Mouse (Mus musculus): ENCODE results near the gene Nek10. TPM values are rescaled to one million over a fixed set of nuclear protein-coding genes. Genes with fewer than 3 reads are reported as not detected.

Nek10 gene
- polyA plus RNA-seq, 1 experiment from 2014 or later = 0.03 TPM

DNA sequence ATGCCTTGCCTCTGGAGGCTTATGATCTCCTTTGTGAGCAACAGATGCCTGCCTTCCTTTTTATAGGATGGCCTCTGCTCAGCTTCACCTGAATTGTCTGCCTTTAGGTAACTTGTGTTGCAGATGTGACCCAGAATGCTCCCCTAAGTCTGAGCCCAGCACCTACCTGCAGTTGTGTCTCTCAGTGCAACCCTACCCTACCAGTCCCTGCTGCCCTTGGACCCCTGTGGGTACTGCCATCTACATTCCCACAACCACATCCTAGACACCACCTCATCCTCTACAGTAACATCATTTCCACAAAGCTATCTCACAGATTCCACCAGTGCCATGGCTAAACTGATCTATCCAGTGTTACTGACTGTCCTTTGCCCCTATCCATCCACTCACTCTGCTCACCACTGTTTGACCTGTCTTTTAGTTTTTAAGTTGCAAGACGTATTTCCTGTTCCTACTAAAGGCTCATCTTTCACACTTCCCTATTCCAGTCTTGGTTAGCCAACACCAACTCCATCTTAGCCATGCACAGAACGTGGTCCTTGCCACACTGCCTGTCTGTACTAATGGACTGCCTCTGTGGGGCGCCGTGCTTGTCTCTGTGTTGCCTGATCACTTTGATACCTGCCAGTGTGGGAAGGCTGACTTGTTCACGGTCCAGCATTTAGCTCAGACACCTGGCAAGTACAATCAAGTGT is 1.4 kb downstream of the Nek10 start:
- no peak for DNase-seq (ENCODE audit: low spot score)
- no peak overlapping the region for H3K4me2 ChIP-seq (ENCODE audit: low read depth, low read length, severe bottlenecking)
- H3K9ac ChIP-seq (ENCODE audit: low read length) = no peak overlapping the region
- no peaks in the 10 kb centered on the region for H3K9me3 ChIP-seq (ENCODE audit: control insufficient read depth, low read length)
- ATAC-seq (replicated peaks; ENCODE audit: low FRiP score) = peak; percentile 7; the same call in 1 of the 2 replicates
- no peaks in the 10 kb centered on the region for H3K4me1 ChIP-seq (replicated peaks; ENCODE audit: control insufficient read depth, insufficient read depth, low read length)
- no peak overlapping the region for H3K27ac ChIP-seq (ENCODE audit: low read depth, low read length)
- WGBS = 70% methylated on average over 5 of the region's 5 CpGs
- H3K36me3 ChIP-seq (ENCODE audit: control insufficient read depth, insufficient read depth, low read length) = peaks cover 3% of the 10 kb centered on the region; the same call in 1 of the 2 replicates
- H3K4me3 ChIP-seq (ENCODE audit: low read depth, low read length) = no peak overlapping the region
- H3K27me3 ChIP-seq (ENCODE audit: control insufficient read depth, insufficient read depth, low read length) = no peaks in the 10 kb centered on the region

DNA sequence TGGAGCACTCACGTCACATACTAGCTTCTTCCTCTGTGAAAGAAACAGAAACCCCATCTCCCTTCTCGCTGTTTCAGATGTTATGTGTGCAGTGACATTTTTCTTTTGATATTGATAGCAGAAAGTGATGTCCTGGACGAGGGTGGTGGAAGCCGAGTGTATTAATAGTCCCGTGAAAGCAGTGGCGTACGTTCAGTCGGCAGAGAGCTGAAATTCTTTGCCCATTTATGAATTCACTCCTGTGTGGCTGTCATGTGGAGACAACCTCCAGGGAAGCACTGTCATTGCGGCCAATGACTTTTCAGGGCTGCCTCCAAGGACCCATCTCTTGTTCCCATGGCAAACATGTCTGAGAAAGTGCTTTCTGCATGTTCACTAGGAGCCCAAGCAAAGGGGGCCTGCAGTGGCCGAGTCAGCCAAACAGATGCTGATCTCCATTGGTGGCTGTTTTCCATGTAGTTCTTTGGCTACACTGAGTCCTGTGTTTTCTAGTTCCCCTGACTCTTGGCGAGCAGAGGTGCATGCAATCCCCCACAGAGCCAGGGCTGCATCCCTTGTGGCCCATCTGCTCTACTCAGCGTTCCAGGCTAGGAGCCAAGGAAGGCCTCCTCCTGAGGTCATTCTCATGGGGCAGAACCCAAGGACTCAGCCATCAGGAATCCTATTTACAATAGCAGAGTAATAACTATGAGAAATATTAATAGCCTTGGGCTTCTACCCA is 29.5 kb downstream of the Nek10 start:
- Histone ChIP-seq H3K4me2 (ENCODE audit: low read depth, low read length, severe bottlenecking) (no peak overlapping the region), H3K4me3 (ENCODE audit: low read depth, low read length) (no peak overlapping the region), H3K36me3 (ENCODE audit: control insufficient read depth, insufficient read depth, low read length) (no peaks in the 10 kb centered on the region), H3K27me3 (ENCODE audit: control insufficient read depth, insufficient read depth, low read length) (no peaks in the 10 kb centered on the region), H3K9me3 (ENCODE audit: control insufficient read depth, low read length) (no peaks in the 10 kb centered on the region), H3K9ac (ENCODE audit: low read length) (no peak overlapping the region), H3K4me1 (replicated peaks; ENCODE audit: control insufficient read depth, insufficient read depth, low read length) (no peaks in the 10 kb centered on the region), H3K27ac (ENCODE audit: low read depth, low read length) (no peak overlapping the region)
- DNase-seq (ENCODE audit: low spot score) = no peak
- WGBS = 84% methylated on average over 12 of the region's 12 CpGs
- no peak for ATAC-seq (replicated peaks; ENCODE audit: low FRiP score)

DNA sequence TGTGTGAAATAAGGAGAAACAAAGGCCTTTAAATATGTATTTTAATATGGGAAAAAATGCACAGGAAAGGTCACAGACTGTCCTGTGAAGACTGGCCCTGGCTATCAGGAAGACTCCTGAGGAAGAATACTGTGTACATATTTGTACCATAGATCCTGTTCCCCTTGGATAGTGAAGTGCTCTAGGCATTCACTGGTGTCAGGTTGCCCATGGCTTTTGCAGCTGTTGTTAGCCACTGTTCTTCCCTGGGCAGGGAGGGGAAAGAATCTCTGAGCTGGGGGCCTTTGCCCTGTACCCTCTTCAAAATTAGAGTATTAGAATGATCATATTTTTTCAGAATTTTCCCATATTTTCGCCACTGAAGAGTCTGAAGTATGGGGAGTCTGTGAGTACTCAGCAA is 30.3 kb downstream of the Nek10 start:
- DNase-seq (ENCODE audit: low spot score) (no peak), ATAC-seq (replicated peaks; ENCODE audit: low FRiP score) (no peak)
- H3K9ac ChIP-seq (ENCODE audit: low read length) = no peak overlapping the region
- no peak overlapping the region for H3K4me3 ChIP-seq (ENCODE audit: low read depth, low read length)
- H3K36me3 ChIP-seq (ENCODE audit: control insufficient read depth, insufficient read depth, low read length) = no peaks in the 10 kb centered on the region
- H3K27me3 ChIP-seq (ENCODE audit: control insufficient read depth, insufficient read depth, low read length) = no peaks in the 10 kb centered on the region
- H3K27ac ChIP-seq (ENCODE audit: low read depth, low read length) = no peak overlapping the region
- no peaks in the 10 kb centered on the region for H3K9me3 ChIP-seq (ENCODE audit: control insufficient read depth, low read length)
- H3K4me1 ChIP-seq (replicated peaks; ENCODE audit: control insufficient read depth, insufficient read depth, low read length) = no peaks in the 10 kb centered on the region
- 90% methylated on average over 1 of the region's 1 CpGs for WGBS
- H3K4me2 ChIP-seq (ENCODE audit: low read depth, low read length, severe bottlenecking) = no peak overlapping the region

DNA sequence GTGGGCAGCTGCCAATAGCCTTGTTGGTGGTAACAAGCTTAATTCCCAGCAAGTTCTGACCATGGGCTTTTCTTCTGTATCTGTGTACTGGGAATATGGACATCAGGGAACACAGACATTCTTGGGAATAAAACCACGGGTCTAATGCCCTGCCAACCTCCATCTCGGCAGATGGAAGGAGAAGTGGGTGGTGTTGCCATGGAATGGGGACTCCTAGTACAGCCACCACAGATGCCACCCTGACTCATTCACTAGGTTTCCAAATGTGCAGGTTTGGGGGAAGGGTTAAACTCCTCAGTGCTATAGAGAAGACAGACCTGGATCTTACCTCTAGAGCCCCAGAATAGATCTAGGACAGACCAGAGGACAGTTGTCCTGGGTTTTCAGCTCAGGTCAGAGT is 31.1 kb downstream of the Nek10 start:
- ATAC-seq (replicated peaks; ENCODE audit: low FRiP score) (no peak), DNase-seq (ENCODE audit: low spot score) (no peak)
- Histone ChIP-seq H3K9me3 (ENCODE audit: control insufficient read depth, low read length) (no peaks in the 10 kb centered on the region), H3K27ac (ENCODE audit: low read depth, low read length) (no peak overlapping the region), H3K4me3 (ENCODE audit: low read depth, low read length) (no peak overlapping the region), H3K9ac (ENCODE audit: low read length) (no peak overlapping the region), H3K27me3 (ENCODE audit: control insufficient read depth, insufficient read depth, low read length) (no peaks in the 10 kb centered on the region), H3K4me1 (replicated peaks; ENCODE audit: control insufficient read depth, insufficient read depth, low read length) (no peaks in the 10 kb centered on the region), H3K4me2 (ENCODE audit: low read depth, low read length, severe bottlenecking) (no peak overlapping the region), H3K36me3 (ENCODE audit: control insufficient read depth, insufficient read depth, low read length) (no peaks in the 10 kb centered on the region)
- WGBS = 85% methylated on average over 2 of the region's 2 CpGs

DNA sequence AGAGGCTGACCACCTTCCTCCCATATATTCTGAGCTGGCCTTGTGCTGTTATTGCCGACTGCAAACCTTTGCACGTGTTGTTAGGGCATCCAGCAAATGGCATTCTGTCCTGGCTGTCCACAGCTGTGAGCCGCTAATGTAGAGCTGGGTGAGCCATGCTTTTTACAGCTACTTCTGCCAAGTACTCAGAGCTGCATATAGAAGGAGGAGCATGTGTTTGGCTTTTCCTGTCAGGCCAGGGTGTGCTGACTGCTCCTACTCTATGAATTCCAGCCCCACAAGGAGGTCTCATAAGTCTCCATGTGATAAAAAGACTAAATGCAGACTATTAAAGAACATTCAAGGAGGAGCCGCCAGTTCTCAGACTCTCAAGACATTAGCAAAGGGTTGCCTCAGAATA is 34.4 kb downstream of the Nek10 start:
- H3K4me2 ChIP-seq (ENCODE audit: low read depth, low read length, severe bottlenecking) = no peak overlapping the region
- 87% methylated on average over 4 of the region's 4 CpGs for WGBS
- no peaks in the 10 kb centered on the region for H3K27me3 ChIP-seq (ENCODE audit: control insufficient read depth, insufficient read depth, low read length)
- H3K27ac ChIP-seq (ENCODE audit: low read depth, low read length) = no peak overlapping the region
- DNase-seq (ENCODE audit: low spot score) (no peak), ATAC-seq (replicated peaks; ENCODE audit: low FRiP score) (no peak)
- no peaks in the 10 kb centered on the region for H3K36me3 ChIP-seq (ENCODE audit: control insufficient read depth, insufficient read depth, low read length)
- no peak overlapping the region for H3K4me3 ChIP-seq (ENCODE audit: low read depth, low read length)
- H3K9ac ChIP-seq (ENCODE audit: low read length) = no peak overlapping the region
- no peaks in the 10 kb centered on the region for H3K4me1 ChIP-seq (replicated peaks; ENCODE audit: control insufficient read depth, insufficient read depth, low read length)
- no peaks in the 10 kb centered on the region for H3K9me3 ChIP-seq (ENCODE audit: control insufficient read depth, low read length)

DNA sequence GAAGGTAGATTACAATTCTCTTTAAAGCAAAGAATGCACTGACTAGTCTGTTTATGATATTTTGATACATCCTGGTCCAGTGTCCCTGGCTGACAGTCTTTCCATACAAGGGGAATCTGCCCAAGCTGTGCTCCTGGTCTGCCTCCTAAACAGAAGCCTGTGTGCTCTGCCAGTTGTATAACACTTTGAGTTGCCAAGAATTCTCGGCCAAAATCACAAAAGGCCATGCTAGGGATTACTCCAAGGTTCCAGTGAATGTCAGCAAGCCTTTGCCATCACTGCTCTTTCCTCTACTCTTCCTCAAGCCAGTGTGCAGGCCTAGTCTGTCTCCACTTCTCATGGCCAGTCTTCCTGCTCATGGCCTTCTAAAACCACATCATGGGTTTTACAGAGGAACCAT is 34.9 kb downstream of the Nek10 start:
- H3K4me3 ChIP-seq (ENCODE audit: low read depth, low read length) = no peak overlapping the region
- no peak overlapping the region for H3K9ac ChIP-seq (ENCODE audit: low read length)
- H3K4me1 ChIP-seq (replicated peaks; ENCODE audit: control insufficient read depth, insufficient read depth, low read length) = no peaks in the 10 kb centered on the region
- no peaks in the 10 kb centered on the region for H3K9me3 ChIP-seq (ENCODE audit: control insufficient read depth, low read length)
- no peak for DNase-seq (ENCODE audit: low spot score)
- no peak for ATAC-seq (replicated peaks; ENCODE audit: low FRiP score)
- H3K4me2 ChIP-seq (ENCODE audit: low read depth, low read length, severe bottlenecking) = no peak overlapping the region
- no peaks in the 10 kb centered on the region for H3K27me3 ChIP-seq (ENCODE audit: control insufficient read depth, insufficient read depth, low read length)
- 73% methylated on average over 1 of the region's 1 CpGs for WGBS
- no peak overlapping the region for H3K27ac ChIP-seq (ENCODE audit: low read depth, low read length)
- H3K36me3 ChIP-seq (ENCODE audit: control insufficient read depth, insufficient read depth, low read length) = no peaks in the 10 kb centered on the region

DNA sequence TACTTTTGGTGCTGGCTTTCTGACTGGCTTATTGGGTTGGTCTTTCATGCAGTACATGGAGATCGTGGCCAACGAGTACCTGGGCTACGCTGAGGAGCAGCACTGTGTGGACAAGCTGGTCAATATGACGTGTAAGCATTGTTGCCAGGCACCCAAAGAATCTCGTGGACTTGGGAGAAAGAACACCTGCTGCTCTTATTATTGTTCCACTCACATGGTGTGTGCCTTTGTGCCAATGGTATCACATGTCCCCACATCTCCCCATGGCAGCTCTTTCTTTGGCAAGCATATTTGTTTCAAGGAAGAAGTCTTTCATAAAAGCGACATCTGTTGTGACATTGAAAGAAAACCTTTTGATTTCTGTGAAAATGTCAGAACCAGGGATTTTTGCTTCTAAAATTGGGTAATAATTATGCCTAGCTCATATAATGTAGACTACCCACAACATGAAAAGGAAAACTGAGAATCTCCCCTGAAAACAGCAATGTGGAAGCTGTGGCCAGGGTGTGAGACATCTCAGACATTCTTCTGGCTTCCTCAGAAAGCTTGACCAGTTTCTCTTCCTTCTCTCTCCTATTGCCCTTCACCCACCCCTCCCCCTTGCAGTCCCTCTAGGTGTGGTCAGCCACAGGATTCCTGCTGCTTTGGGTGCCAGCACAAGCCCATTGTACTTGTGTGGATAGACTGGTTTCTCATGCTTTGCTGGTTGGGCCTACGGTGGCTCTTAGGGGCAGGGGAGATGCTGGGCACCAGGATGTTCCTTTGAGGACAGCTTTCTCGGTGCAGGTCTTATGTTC is 39.7 kb downstream of the Nek10 start:
- H3K4me1 ChIP-seq (replicated peaks; ENCODE audit: control insufficient read depth, insufficient read depth, low read length) = no peaks in the 10 kb centered on the region
- 81% methylated on average over 8 of the region's 8 CpGs for WGBS
- H3K9ac ChIP-seq (ENCODE audit: low read length) = no peak overlapping the region
- H3K27me3 ChIP-seq (ENCODE audit: control insufficient read depth, insufficient read depth, low read length) = no peaks in the 10 kb centered on the region
- no peak overlapping the region for H3K4me2 ChIP-seq (ENCODE audit: low read depth, low read length, severe bottlenecking)
- H3K36me3 ChIP-seq (ENCODE audit: control insufficient read depth, insufficient read depth, low read length) = no peaks in the 10 kb centered on the region
- DNase-seq (ENCODE audit: low spot score) = no peak
- no peak for ATAC-seq (replicated peaks; ENCODE audit: low FRiP score)
- H3K4me3 ChIP-seq (ENCODE audit: low read depth, low read length) = no peak overlapping the region
- no peak overlapping the region for H3K27ac ChIP-seq (ENCODE audit: low read depth, low read length)
- H3K9me3 ChIP-seq (ENCODE audit: control insufficient read depth, low read length) = no peaks in the 10 kb centered on the region

DNA sequence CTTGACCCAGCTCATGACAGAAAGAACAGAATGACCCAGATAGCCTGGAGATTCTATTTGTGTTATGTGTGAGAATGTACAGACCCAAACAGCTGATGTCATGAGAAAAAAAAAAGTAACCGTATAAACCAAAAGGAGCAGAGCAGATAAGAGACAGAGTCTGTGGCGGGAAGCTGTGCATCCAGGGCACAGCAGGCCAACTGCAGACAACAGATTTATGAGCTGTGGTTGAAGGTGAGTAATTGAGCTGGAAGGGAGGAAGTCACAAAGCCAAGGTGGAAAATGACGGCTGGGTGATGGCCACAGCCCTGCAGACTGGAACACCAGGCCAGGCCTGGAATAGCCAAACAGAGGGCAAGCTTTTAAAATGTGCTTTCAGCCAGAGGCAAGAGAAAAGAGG is 49.6 kb downstream of the Nek10 start:
- ATAC-seq (replicated peaks; ENCODE audit: low FRiP score) = no peak
- H3K27me3 ChIP-seq (ENCODE audit: control insufficient read depth, insufficient read depth, low read length) = no peaks in the 10 kb centered on the region
- no peak overlapping the region for H3K27ac ChIP-seq (ENCODE audit: low read depth, low read length)
- DNase-seq (ENCODE audit: low spot score) = no peak
- H3K9me3 ChIP-seq (ENCODE audit: control insufficient read depth, low read length) = no peaks in the 10 kb centered on the region
- no peak overlapping the region for H3K9ac ChIP-seq (ENCODE audit: low read length)
- no peaks in the 10 kb centered on the region for H3K4me1 ChIP-seq (replicated peaks; ENCODE audit: control insufficient read depth, insufficient read depth, low read length)
- no peak overlapping the region for H3K4me3 ChIP-seq (ENCODE audit: low read depth, low read length)
- 72% methylated on average over 3 of the region's 3 CpGs for WGBS
- H3K4me2 ChIP-seq (ENCODE audit: low read depth, low read length, severe bottlenecking) = no peak overlapping the region
- no peaks in the 10 kb centered on the region for H3K36me3 ChIP-seq (ENCODE audit: control insufficient read depth, insufficient read depth, low read length)
